Mouse (Mus musculus) left cerebral cortex, adult 2 months (tissue): Measurements from ENCODE around the gene Chac1. TPM values are rescaled to one million over a fixed set of nuclear protein-coding genes. Genes with fewer than 3 reads are reported as not detected.

Experiments
- DNase-seq, 2 experiments: peaks; one replicate each; pipeline ENCODE4 v3.0.0; 2021 to 2022; ENCODE audit warnings: low spot score in 2 of 2, mixed read lengths in 1 of 2; ENCODE audit errors: extremely low spot score in 1 of 2
- H3K27ac ChIP-seq: fragments of 200-600 bp; 2 replicates; pipeline ENCODE4 v1.8.1; 2022
- H3K4me3 ChIP-seq: fragments of 200-600 bp; 2 replicates; pipeline ENCODE4 v1.8.1; 2022
- CTCF ChIP-seq: fragments of 200-600 bp; IDR thresholded peaks from 2 replicates; pipeline ENCODE4 v1.8.1; 2022; ENCODE audit warnings: antibody characterized with exemption, mild to moderate bottlenecking, moderate library complexity
- intact Hi-C: fragments of 180-260 bp; cut with DNase I; formaldehyde crosslinking; loops from one replicate; pipeline ENCODE4 v1.15.1; 2025
- total RNA-seq, 2 experiments: library from RNA; stranded (reverse); gene quantifications; 2 replicates each; pipeline ENCODE4 v1.2.3; 2021

Gene Chac1
- total RNA-seq, 2 experiments from 2014 or later: 7.5 to 8.7 TPM

DNA sequence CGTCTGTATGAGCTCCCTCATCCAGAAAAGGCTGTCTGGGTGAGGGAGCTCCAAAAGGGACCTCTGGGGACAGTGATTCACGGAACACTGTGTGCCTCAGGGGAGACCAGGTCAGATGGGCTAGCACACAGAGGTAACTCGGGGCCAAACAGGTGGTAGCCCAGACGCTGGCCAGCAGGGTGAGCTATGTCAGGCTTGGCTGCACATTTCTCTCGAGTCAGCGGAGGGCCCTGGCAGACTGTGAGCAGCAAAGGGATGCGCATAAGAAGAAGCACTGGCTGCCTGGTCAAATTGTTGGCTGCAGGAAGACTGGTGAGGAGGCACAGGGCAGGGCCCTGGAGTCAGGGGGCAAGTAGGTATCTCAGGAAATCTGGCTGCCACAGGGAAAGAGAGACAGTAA lies 4.6 kb downstream of the Chac1 start:
- no peak overlapping the region for H3K27ac ChIP-seq
- no peak for DNase-seq
- intact Hi-C loops: no loop called here
- no peak overlapping the region for H3K4me3 ChIP-seq
- TF ChIP-seq CTCF: no peak

- intact Hi-C loops: no loop called here
- no peak for TF ChIP-seq CTCF
- no peak overlapping the region for H3K4me3 ChIP-seq
- no peak for DNase-seq
- H3K27ac ChIP-seq: no peak overlapping the region
Observed at GRCm38 (mm10) chr2:119356310-119356709, 5.3 kb downstream of the Chac1 start.

GRCm38 (mm10) chr2:119356805-119357204 lies 5.8 kb downstream of the Chac1 start:
- DNase-seq: no peak
- Histone ChIP-seq H3K27ac (no peak overlapping the region), H3K4me3 (no peak overlapping the region)
- intact Hi-C loops: no loop called here
- TF ChIP-seq CTCF: no peak

GRCm38 (mm10) chr2:119358249-119358648 lies 7.2 kb downstream of the Chac1 start:
- no peak for DNase-seq
- no peak overlapping the region for H3K4me3 ChIP-seq
- TF ChIP-seq CTCF: no peak
- no peak overlapping the region for H3K27ac ChIP-seq
- intact Hi-C loops: no loop called here

- intact Hi-C loops: no loop called here
- Histone ChIP-seq H3K4me3 (no peak overlapping the region), H3K27ac (no peak overlapping the region)
- DNase-seq: no peak
- no peak for TF ChIP-seq CTCF
Observed at GRCm38 (mm10) chr2:119359721-119360291, 8.8 kb downstream of the Chac1 start.

GRCm38 (mm10) chr2:119364969-119365368 lies 13.9 kb downstream of the Chac1 start:
- intact Hi-C loops: no loop called here
- TF ChIP-seq CTCF: no peak
- no peak for DNase-seq
- no peak overlapping the region for H3K4me3 ChIP-seq
- H3K27ac ChIP-seq: no peak overlapping the region

GRCm38 (mm10) chr2:119367346-119367745 lies 16.3 kb downstream of the Chac1 start:
- no peak for DNase-seq
- intact Hi-C loops: no loop called here
- no peak for TF ChIP-seq CTCF
- Histone ChIP-seq H3K27ac (no peak overlapping the region), H3K4me3 (no peak overlapping the region)

- H3K27ac ChIP-seq: no peak overlapping the region
Observed at GRCm38 (mm10) chr2:119370116-119370515, 19.1 kb downstream of the Chac1 start.

DNA sequence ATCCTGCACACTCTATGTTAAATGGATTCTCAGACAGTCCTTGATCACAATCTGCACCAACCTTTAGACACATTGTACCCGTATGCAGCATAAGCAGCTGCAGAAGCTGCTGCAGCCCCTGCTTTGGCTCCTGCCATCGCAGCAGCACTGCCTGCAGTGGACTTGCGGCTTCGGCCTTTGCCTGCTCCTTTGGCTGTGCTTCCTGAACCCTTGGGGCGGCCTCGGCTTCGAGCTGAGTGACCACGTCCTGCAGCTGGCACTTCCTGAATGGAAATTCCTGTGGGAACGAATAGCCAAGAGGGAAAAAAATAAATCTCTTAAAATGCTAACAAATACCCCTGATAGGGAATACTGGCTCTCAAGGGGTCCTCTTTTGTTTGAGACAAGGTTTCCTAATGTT lies 26.3 kb downstream of the Chac1 start:
- no peak for TF ChIP-seq CTCF
- H3K27ac ChIP-seq: no peak overlapping the region
- no peak overlapping the region for H3K4me3 ChIP-seq
- DNase-seq: no peak
- intact Hi-C loops: no loop called here

More at GRCm38 (mm10) chr2:119370116-119370515, 19.1 kb downstream of the Chac1 start:
- intact Hi-C loops: no loop called here
- no peak for DNase-seq
- no peak for TF ChIP-seq CTCF
- H3K4me3 ChIP-seq: no peak overlapping the region

DNA sequence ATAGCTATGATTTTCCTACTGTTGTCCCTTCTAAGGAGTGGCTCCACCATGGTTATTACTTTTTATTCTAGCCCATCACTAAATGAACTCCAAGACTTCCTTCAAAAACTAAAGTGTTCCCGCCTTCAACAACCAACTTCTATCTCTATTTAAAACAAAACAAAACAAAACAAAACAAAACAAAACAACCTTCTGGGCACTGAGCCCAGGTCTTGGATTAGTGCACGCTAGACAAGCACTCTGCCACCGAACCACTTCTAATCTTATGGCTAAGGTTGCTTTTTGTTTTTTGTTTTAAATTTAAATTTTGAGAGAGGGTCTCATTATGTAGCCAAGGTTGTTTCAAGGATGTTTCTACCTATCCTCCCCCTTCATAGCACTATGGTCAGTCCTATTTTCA lies 26.8 kb downstream of the Chac1 start:
- intact Hi-C loops: no loop called here
- no peak overlapping the region for H3K27ac ChIP-seq
- TF ChIP-seq CTCF: no peak
- no peak for DNase-seq
- H3K4me3 ChIP-seq: no peak overlapping the region

GRCm38 (mm10) chr2:119379455-119379854 lies 28.4 kb downstream of the Chac1 start:
- H3K27ac ChIP-seq: no peak overlapping the region
- H3K4me3 ChIP-seq: no peak overlapping the region
- no peak for TF ChIP-seq CTCF
- intact Hi-C loops: no loop called here
- no peak for DNase-seq

DNA sequence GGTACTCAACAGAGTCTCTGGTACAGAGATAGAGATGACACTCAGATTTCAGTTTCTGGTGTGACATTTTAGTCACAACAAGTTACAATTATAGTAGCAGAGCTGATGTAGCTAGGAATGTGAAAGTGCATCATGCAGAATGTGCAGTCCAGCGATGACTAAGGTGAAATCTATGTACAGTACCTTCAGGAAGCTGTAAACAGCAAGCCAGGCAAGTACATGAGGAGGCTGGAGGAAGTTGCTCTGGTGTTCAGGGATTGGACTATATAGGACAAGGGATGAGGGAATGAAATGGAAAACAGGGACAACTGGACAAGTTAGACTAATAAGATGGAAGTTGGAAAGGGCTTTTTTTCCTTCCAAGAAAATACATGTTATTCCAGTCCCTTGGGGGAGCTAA lies 37.2 kb downstream of the Chac1 start:
- no peak for TF ChIP-seq CTCF
- intact Hi-C loops: no loop called here
- DNase-seq: no peak
- Histone ChIP-seq H3K4me3 (no peak overlapping the region), H3K27ac (no peak overlapping the region)

GRCm38 (mm10) chr2:119389992-119390391 lies 39.0 kb downstream of the Chac1 start:
- no peak for TF ChIP-seq CTCF
- intact Hi-C loops: no loop called here
- H3K4me3 ChIP-seq: no peak overlapping the region
- H3K27ac ChIP-seq: no peak overlapping the region
- DNase-seq: no peak
